Mouse (Mus musculus) embryonic facial prominence, embryonic 10.5 days (tissue): ENCODE measurements at regions not wholly inside any gene's neighbourhood (a gene's known extent, or its start where the extent isn't known, plus 50 kb on each side); places are given as distances from the start of the nearest gene placed in this dataset.

ENCODE experiments used
- DNase-seq: peaks from one replicate; pipeline ENCODE4 v3.0.0-alpha.2; 2017; ENCODE audit warnings: low spot score
- H3K27ac ChIP-seq: fragments of 300-500 bp; sonication (generic); replicated peaks from 2 replicates; pipeline ENCODE4 v1.5.1; 2016; ENCODE audit warnings: mild to moderate bottlenecking
- H3K27me3 ChIP-seq: fragments of 300-500 bp; sonication (generic); replicated peaks from 2 replicates; pipeline ENCODE4 v1.6.1; 2016; ENCODE audit warnings: low read depth, mild to moderate bottlenecking; ENCODE audit not compliant: poor library complexity, severe bottlenecking
- H3K36me3 ChIP-seq: fragments of 300-500 bp; sonication (generic); replicated peaks from 2 replicates; pipeline ENCODE4 v1.6.1; 2016; ENCODE audit warnings: mild to moderate bottlenecking, moderate library complexity
- H3K4me1 ChIP-seq: fragments of 300-500 bp; sonication (generic); 2 replicates; pipeline ENCODE4 v1.6.1; 2016
- H3K4me3 ChIP-seq: fragments of 300-500 bp; sonication (generic); 2 replicates; pipeline ENCODE4 v1.5.1; 2016; ENCODE audit warnings: mild to moderate bottlenecking, moderate library complexity
- H3K9me3 ChIP-seq: fragments of 300-500 bp; sonication (generic); 2 replicates; pipeline ENCODE4 v1.6.1; 2016; ENCODE audit warnings: mild to moderate bottlenecking
- WGBS: fragments of 180-500 bp; shearing (Covaris S2); methylation state at CpG from one replicate; pipeline ENCODE4 v1.1.7; 2016; 5-methylcytosine and 5-hydroxymethylcytosine counted together

DNA sequence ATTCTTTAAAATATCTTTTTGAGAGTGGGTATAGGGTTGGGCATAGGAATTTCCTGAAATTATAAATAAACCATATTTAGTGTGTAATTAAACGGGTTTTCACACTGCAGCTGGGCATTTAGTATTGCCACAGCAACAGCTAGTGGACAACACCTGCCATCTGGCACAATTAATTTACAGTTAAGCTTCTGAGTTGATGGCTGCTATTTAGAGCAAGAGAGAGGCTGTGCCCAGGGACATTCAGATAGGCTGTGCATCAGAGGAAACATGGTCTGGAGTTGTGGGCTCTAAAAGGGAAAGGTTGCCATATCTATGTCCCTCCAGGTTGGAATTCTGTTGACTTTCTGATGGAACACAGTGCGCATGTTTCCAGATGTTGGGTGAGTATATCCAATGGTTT is 227.1 kb downstream of the Pth2r start:
- no peak overlapping the region for H3K27ac ChIP-seq
- no peak for DNase-seq
- H3K27me3 ChIP-seq, result no peaks in the 10 kb centered on the region
- H3K4me1 ChIP-seq, result no peaks in the 10 kb centered on the region
- H3K36me3 ChIP-seq, result no peaks in the 10 kb centered on the region
- 89% methylated on average over 2 of the region's 2 CpGs for WGBS
- no peaks in the 10 kb centered on the region for H3K9me3 ChIP-seq
- no peak overlapping the region for H3K4me3 ChIP-seq

DNA sequence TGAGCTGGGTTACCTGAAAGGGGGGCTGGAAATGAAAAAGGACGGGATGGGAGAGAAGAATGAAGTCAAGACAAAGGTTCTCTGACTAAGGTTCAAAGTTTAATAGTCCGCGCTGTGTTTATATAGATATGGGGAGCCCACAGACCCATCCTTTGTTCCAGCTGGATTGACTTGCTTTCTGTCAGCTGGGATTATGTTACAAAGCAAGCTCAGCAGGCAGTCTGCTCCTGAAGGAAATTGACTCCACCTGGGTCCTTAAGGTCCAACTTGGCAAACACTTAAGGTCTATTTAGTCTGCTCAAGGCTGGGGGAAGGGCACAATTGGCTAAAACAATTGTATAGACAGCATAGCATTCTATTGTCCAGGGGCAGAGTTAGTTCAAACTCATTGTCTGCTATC is 253.8 kb downstream of the Pth2r start:
- no peak overlapping the region for H3K27ac ChIP-seq
- no peak overlapping the region for H3K4me3 ChIP-seq
- no peaks in the 10 kb centered on the region for H3K36me3 ChIP-seq
- H3K9me3 ChIP-seq, result no peaks in the 10 kb centered on the region
- no peaks in the 10 kb centered on the region for H3K27me3 ChIP-seq
- H3K4me1 ChIP-seq, result peaks cover 6% of the 10 kb centered on the region
- WGBS, result 30% methylated on average over 3 of the region's 3 CpGs
- peak; percentile 44 for DNase-seq

DNA sequence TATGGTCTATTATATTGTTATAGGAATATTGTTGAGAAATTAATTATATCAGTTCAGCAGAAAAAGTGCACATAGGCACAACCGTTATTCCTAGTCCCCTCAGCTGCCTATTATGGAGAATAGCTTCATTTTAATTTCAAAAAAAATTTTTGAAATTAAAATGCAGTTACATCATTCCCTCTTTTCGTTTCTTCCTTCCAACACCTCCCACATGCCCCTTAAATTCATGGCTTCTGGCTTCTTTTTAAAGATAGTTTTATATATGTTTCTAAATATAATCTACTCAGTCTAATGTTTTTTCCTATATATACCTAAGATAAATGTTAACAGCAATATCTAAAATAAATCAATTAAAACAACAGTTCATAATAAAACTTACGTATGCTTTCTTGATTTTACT is 256.7 kb downstream of the Pth2r start:
- Histone ChIP-seq H3K27ac (no peak overlapping the region), H3K36me3 (no peaks in the 10 kb centered on the region), H3K4me1 (peaks cover 6% of the 10 kb centered on the region), H3K27me3 (no peaks in the 10 kb centered on the region), H3K9me3 (no peaks in the 10 kb centered on the region), H3K4me3 (no peak overlapping the region)
- 86% methylated on average over 3 of the region's 3 CpGs for WGBS
- no peak for DNase-seq

DNA sequence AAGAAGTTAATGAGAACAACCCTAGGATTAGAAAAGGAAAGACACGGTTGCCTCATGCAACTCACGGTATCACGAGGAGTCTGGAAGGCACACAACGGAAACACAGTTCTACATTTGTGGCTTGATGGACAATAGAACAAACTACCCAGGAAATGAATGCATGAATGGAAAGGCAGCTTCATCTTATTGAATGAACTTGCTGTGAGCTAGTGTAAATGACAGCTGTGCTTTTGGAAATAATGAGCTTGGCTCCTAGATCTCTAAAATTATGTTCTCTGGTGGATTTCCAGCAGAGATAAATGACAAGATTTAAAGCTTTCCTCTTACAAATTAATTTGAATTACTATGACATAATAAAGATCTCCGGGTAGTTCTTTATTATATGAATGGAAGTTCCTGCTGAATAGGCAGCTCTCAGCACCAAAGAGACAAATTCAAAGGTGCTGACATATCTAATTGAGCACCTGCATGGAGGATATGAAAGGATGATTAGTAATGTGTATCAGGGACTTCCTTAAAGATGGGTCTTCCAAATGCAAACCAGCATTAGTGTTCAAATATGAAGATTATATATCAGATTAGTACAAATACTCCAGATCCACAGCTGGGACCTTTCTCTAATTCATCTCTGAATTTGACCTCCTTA is 262.5 kb downstream of the Pth2r start:
- WGBS, result 89% methylated on average over 5 of the region's 5 CpGs
- Histone ChIP-seq H3K27ac (no peak overlapping the region), H3K4me1 (no peaks in the 10 kb centered on the region), H3K9me3 (no peaks in the 10 kb centered on the region), H3K27me3 (no peaks in the 10 kb centered on the region), H3K36me3 (no peaks in the 10 kb centered on the region), H3K4me3 (no peak overlapping the region)
- no peak for DNase-seq

DNA sequence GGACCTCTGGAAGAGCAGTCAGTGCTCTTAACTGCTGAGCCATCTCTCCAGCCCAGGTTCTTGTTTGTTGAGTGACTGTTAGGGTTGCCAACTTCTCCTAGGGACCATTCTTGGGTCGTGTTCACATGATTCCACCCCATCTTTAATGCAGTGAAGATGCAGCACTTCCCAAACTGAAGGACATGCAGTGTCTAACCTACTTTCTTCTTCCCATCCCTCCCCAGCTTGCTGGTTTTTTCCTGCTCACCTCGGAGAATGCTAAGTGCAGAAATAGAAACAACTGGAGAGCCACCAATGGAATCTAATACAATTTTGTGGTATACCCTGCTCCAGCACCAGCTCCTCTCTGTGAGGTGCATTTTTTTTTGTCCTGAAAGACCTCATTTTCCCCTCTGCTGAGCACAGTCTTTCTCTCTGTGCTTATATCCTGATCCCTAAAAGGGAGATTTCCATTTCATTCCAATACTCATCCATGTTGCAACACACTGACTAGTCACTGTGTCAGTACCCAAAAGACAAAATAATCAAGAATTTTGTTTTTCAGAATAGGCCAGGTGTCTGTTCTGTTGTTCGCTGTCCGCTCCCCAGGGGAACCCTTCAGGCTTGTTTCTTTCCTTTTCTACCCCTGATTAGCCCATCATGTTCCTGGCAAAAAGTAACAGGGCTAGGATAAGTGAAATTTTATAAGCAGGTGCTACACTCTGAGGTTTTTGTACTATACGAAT is 263.6 kb downstream of the Pth2r start:
- Histone ChIP-seq H3K36me3 (no peaks in the 10 kb centered on the region), H3K4me1 (no peaks in the 10 kb centered on the region), H3K4me3 (no peak overlapping the region), H3K9me3 (no peaks in the 10 kb centered on the region), H3K27ac (no peak overlapping the region), H3K27me3 (no peaks in the 10 kb centered on the region)
- no peak for DNase-seq
- 80% methylated on average over 5 of the region's 5 CpGs for WGBS

DNA sequence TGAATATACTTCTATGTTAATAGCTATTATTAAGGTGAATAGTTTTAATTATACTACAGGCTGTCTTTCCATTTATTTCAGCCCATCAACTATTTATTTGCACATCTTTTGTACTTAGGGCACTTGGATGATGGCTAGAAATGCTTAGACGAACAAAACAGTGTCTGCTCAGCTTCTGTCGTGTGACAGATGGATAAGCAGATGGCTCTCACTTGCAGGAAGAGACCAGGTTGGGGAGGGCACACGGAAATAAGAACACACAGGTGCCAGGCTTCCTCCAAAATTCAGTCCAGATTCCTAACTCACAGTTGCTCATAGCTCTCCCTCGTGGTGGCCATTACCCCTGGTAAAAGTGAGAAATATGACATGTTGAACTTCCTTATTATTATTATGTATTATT is 267.0 kb downstream of the Pth2r start:
- H3K4me3 ChIP-seq, result no peak overlapping the region
- H3K36me3 ChIP-seq, result no peaks in the 10 kb centered on the region
- DNase-seq, result no peak
- H3K9me3 ChIP-seq, result no peaks in the 10 kb centered on the region
- H3K4me1 ChIP-seq, result no peaks in the 10 kb centered on the region
- 82% methylated on average over 4 of the region's 4 CpGs for whole genome bisulfite sequencing
- no peak overlapping the region for H3K27ac ChIP-seq
- no peaks in the 10 kb centered on the region for H3K27me3 ChIP-seq

DNA sequence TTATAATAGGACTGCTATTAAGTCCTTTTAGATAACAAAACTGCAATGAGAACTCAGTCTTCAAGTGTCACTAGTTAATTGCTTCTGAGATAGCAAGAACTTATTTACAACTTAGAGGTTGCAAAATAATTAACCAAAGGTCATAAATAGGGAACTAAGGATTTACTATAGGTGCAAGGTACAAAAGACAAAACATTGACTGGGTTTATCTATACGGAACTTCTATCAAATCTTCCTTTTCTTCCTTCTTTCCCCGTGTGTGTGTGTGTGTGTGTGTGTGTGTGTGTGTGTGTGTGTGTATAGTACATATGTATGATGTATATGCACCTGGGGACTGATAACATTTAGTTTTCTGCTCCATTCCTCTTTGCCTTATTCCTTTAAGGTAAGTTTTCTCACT is 305.5 kb downstream of the Pth2r start:
- no peak overlapping the region for H3K27ac ChIP-seq
- H3K9me3 ChIP-seq, result no peaks in the 10 kb centered on the region
- H3K36me3 ChIP-seq, result no peaks in the 10 kb centered on the region
- no peak for DNase-seq
- H3K4me3 ChIP-seq, result no peak overlapping the region
- WGBS, result 85% methylated on average over 2 of the region's 2 CpGs
- no peaks in the 10 kb centered on the region for H3K27me3 ChIP-seq
- no peaks in the 10 kb centered on the region for H3K4me1 ChIP-seq

DNA sequence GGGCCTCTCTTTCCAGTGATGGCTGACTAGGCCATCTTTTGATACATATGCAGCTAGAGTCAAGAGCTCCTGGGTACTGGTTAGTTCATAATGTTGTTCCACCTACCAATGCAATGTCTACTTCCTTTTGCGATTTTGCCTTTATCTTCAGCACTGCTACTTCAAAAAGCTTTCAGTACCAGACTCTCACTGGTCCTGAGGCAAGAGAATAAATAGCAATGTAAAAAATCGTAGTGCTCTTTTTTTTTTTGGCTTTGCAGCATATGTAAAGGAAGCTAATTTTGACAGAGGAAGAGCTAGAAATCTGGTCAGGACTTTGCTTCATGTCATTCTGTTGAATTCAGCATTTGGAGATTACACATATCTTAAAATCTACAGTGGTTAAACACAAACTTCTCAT is 291.0 kb upstream of the Crygf start:
- Histone ChIP-seq H3K36me3 (no peaks in the 10 kb centered on the region), H3K27ac (no peak overlapping the region), H3K4me1 (no peaks in the 10 kb centered on the region), H3K27me3 (no peaks in the 10 kb centered on the region), H3K9me3 (no peaks in the 10 kb centered on the region), H3K4me3 (no peak overlapping the region)
- 89% methylated on average over 2 of the region's 2 CpGs for WGBS
- DNase-seq, result no peak

DNA sequence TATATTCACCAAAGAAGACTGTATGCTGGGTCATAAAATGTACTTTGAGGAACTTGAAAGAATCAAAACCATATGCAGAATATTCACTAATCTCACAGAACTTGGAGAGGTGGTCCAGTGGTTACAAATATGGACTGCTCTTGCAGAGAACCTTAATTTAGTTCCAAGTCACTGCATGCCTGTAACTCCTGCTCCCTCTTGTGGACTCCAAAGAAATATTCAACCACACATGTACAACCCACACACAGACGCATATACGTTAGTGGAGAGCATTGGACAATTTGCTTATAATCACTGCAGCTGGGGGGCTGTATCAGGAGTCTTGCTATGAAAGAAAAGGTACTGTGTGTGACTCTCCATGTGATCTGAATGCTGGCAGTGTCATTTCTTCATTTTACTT is 271.9 kb upstream of the Crygf start:
- no peak overlapping the region for H3K4me3 ChIP-seq
- H3K27ac ChIP-seq, result no peak overlapping the region
- H3K9me3 ChIP-seq, result no peaks in the 10 kb centered on the region
- no peaks in the 10 kb centered on the region for H3K4me1 ChIP-seq
- no peak for DNase-seq
- 71% methylated on average over 2 of the region's 2 CpGs for WGBS
- H3K36me3 ChIP-seq, result no peaks in the 10 kb centered on the region
- no peaks in the 10 kb centered on the region for H3K27me3 ChIP-seq

DNA sequence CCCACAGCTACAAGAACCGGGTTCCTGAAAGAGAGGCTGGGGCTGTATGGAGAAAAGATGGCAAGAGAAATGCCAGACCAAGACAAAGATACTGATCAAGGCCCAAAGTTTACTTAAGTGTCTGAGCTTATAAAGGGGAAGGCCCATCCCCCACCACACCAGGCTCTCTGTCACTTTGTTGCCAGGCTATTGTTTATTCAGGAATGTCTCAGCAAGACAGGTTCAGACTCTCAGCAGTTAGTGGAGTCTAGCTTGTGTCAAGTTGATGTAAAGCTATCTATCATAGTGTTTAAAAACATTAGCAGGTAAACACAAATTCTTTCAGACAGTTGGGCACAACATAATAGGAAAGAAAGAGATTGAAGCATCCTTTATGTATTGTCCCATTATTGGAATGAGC is 244.4 kb upstream of the Crygf start:
- H3K27ac ChIP-seq, result no peak overlapping the region
- H3K4me1 ChIP-seq, result peaks cover 8% of the 10 kb centered on the region
- H3K36me3 ChIP-seq, result no peaks in the 10 kb centered on the region
- H3K9me3 ChIP-seq, result no peaks in the 10 kb centered on the region
- no peaks in the 10 kb centered on the region for H3K27me3 ChIP-seq
- no peak overlapping the region for H3K4me3 ChIP-seq
- DNase-seq, result no peak
- 36% methylated on average over 1 of the region's 1 CpGs for WGBS

DNA sequence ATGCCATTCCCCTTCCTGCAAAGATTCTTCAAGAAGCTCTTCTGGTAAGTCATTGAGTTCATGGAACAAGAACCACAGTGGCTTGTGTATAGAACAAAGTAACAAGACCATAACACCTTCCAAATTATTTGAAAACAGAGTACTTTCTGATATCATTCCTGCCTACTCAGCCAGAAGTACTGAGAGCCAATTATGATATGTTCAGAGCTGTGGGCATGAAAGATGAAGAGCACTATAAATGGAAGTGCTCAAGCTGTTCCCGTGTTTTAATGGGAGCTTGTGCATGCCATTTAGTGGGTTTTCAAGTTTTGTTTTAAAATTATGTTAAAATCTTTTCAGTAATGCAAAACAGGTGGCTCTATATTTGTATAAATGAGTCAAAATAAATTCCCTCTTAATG is 239.0 kb upstream of the Crygf start:
- no peak overlapping the region for H3K27ac ChIP-seq
- DNase-seq, result no peak
- H3K27me3 ChIP-seq, result no peaks in the 10 kb centered on the region
- WGBS, result 63% methylated on average over 1 of the region's 1 CpGs
- H3K4me1 ChIP-seq, result peaks cover 2% of the 10 kb centered on the region
- no peaks in the 10 kb centered on the region for H3K9me3 ChIP-seq
- no peaks in the 10 kb centered on the region for H3K36me3 ChIP-seq
- H3K4me3 ChIP-seq, result no peak overlapping the region

DNA sequence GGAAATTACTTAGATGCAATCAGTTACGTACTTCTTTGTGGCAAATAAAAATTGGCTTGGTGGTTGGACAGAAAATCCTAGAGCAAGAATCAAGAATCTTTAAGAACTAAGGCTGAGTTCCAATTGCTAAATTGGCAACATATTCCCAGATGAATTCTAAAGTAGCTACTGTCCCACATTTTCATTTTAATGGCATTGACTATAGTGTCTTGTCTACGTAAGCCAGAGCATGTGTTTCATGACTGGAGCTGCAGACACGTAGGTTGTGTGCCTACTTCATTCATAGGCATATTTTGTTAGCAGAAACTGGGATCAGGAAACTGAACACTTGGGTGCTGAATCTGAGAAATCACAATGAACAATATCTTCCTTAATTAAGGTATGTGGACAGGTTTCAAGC is 196.1 kb upstream of the Crygf start:
- Histone ChIP-seq H3K36me3 (no peaks in the 10 kb centered on the region), H3K4me1 (no peaks in the 10 kb centered on the region), H3K9me3 (no peaks in the 10 kb centered on the region), H3K4me3 (no peak overlapping the region), H3K27me3 (no peaks in the 10 kb centered on the region), H3K27ac (no peak overlapping the region)
- DNase-seq, result no peak
- WGBS, result 87% methylated on average over 3 of the region's 3 CpGs

DNA sequence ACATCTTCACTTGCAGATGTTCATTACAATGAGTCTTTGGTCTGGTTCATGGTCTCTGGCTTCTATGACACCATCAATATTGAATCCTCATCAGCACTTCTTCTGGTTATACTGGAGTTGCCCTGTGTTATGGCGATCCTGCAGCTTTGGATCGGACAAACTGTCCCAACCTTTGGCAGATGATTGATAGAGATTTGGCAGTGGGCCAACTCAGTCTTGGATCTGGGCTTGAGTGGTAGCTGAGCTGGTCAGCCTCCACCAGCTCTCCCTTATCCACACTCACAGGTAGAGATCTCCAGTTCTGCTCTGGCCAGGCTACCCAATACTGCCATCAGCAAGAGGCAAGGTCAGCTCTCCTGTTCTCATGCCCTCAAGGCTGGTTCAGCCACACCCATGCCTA is 168.4 kb upstream of the Crygf start:
- no peaks in the 10 kb centered on the region for H3K4me1 ChIP-seq
- no peak overlapping the region for H3K4me3 ChIP-seq
- 96% methylated on average over 2 of the region's 2 CpGs for WGBS
- no peaks in the 10 kb centered on the region for H3K36me3 ChIP-seq
- no peak for DNase-seq
- H3K27me3 ChIP-seq, result no peaks in the 10 kb centered on the region
- H3K9me3 ChIP-seq, result no peaks in the 10 kb centered on the region
- no peak overlapping the region for H3K27ac ChIP-seq
